Mouse (Mus musculus) midbrain, embryonic 11.5 days (tissue): Measurements from ENCODE around the gene Ankrd54. TPM values are rescaled to one million over a fixed set of nuclear protein-coding genes. Genes with fewer than 3 reads are reported as not detected.

Source experiments
- ATAC-seq: fragments of 200-750 bp; cut with Nextera tagmentation; 2 replicates; pipeline ENCODE4 v1.8.0; 2017; ENCODE audit warnings: moderate TSS enrichment, moderate library complexity; ENCODE audit not compliant: low FRiP score
- DNase-seq: peaks from one replicate; pipeline ENCODE4 v3.0.0; 2015; ENCODE audit warnings: low spot score; ENCODE audit errors: missing footprints
- H3K27ac ChIP-seq: fragments of 300-500 bp; sonication (generic); 2 replicates; pipeline ENCODE4 v1.5.1; 2014; ENCODE audit warnings: low read depth, low read length
- H3K27me3 ChIP-seq: fragments of 300-500 bp; sonication (generic); 2 replicates; pipeline ENCODE4 v1.6.1; 2014; ENCODE audit warnings: mild to moderate bottlenecking, low read length, moderate library complexity, mixed read lengths; ENCODE audit not compliant: control insufficient read depth, insufficient read depth
- H3K36me3 ChIP-seq: fragments of 300-500 bp; sonication (generic); 2 replicates; pipeline ENCODE4 v1.6.1; 2014; ENCODE audit warnings: mild to moderate bottlenecking, low read length, moderate library complexity, mixed read lengths; ENCODE audit not compliant: control insufficient read depth, insufficient read depth
- H3K4me1 ChIP-seq: fragments of 300-500 bp; sonication (generic); 2 replicates; pipeline ENCODE4 v1.6.1; 2014; ENCODE audit warnings: low read length; ENCODE audit not compliant: control insufficient read depth, insufficient read depth
- H3K4me2 ChIP-seq: fragments of 300-500 bp; sonication (generic); 2 replicates; pipeline ENCODE4 v1.6.1; 2014; ENCODE audit warnings: mild to moderate bottlenecking, moderate library complexity
- H3K4me3 ChIP-seq: fragments of 300-500 bp; sonication (generic); 2 replicates; pipeline ENCODE4 v1.5.1; 2014; ENCODE audit warnings: low read depth, low read length
- H3K9ac ChIP-seq: fragments of 300-500 bp; sonication (generic); 2 replicates; pipeline ENCODE4 v1.6.1; 2014; ENCODE audit warnings: low read length
- H3K9me3 ChIP-seq: fragments of 300-500 bp; sonication (generic); 2 replicates; pipeline ENCODE4 v1.6.1; 2016; ENCODE audit warnings: low read length; ENCODE audit not compliant: control insufficient read depth
- WGBS: fragments of 180-500 bp; shearing (Covaris S2); extraction: QIAGEN DNeasy Blood & Tissue Kit; methylation state at CpG from one replicate; pipeline ENCODE4 v1.1.7; 2014; 5-methylcytosine and 5-hydroxymethylcytosine counted together
- polyA plus RNA-seq: library from polyadenylated mRNA; unstranded; fragments of >200 nt; fragmentation: Nextera tagmentation; extraction: Ambion mirVana; gene quantifications from 2 replicates; pipeline ENCODE4 v1.2.1, GENCODE M21; 2014

The Ankrd54 gene
- polyA plus RNA-seq, 1 experiment from 2014 or later: 53.5 TPM

DNA sequence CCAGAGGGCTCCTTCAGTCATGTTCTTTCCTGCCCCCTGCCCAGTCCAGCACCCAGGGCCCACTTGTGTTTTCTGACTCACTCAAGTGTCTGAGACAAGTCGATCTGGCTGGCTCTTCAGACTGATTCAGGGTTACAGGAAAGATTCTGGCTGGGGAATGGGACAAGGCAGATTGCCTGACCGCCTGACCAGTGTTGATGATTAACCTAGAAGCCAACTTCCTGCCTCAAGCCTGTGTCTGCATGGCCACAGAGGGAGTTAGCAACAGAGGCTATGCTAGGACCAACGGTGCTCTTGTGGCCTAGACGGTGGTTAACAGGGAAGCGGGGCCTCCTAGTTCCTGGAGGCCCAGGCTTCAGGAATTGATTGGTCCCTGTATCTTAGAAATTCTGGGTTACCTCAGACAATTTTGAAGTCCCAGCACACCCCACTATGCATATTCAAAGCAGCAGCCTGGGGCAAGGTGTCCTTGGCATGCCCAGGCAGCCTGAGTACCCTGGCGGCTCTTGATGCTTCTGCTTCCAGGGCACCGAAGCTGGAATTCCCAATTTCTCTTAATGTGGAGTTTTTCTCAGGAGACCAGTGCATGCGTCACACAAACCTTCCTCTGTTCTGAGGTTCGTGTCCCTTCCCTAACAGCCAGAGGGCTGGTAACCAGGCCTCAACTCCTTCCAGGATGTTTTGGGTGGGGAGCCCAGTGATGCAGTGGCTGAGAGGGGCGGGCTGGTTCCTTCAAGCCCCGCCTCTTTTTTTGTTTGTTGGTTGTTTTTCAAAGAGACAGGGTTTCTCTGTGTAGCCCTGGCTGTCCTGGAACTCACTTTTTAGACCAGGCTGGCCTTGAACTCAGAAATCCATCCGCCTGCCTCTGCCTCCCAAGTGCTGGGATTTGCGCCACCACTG lies 11.0 kb downstream of the Ankrd54 start:
- Histone ChIP-seq H3K4me2 (no peak overlapping the region), H3K27me3 (no peaks in the 10 kb centered on the region), H3K9ac (no peak overlapping the region), H3K4me1 (no peaks in the 10 kb centered on the region), H3K9me3 (no peaks in the 10 kb centered on the region), H3K4me3 (no peak overlapping the region), H3K27ac (no peak overlapping the region), H3K36me3 (peaks cover 18% of the 10 kb centered on the region)
- ATAC-seq (no peak), DNase-seq (no peak)
- 82% methylated on average over 13 of the region's 13 CpGs for WGBS

- H3K4me2 ChIP-seq: no peak overlapping the region
- no peaks in the 10 kb centered on the region for H3K27me3 ChIP-seq
- H3K27ac ChIP-seq: no peak overlapping the region
- H3K9ac ChIP-seq: no peak overlapping the region
- H3K9me3 ChIP-seq: no peaks in the 10 kb centered on the region
- no peak overlapping the region for H3K4me3 ChIP-seq
- ATAC-seq (no peak), DNase-seq (no peak)
- H3K36me3 ChIP-seq: peaks cover 18% of the 10 kb centered on the region
- WGBS: 85% methylated on average over 2 of the region's 2 CpGs
- H3K4me1 ChIP-seq: no peaks in the 10 kb centered on the region
These were observed 11.7 kb downstream of the Ankrd54 start for GRCm38 (mm10) chr15:79050964-79051363.

DNA sequence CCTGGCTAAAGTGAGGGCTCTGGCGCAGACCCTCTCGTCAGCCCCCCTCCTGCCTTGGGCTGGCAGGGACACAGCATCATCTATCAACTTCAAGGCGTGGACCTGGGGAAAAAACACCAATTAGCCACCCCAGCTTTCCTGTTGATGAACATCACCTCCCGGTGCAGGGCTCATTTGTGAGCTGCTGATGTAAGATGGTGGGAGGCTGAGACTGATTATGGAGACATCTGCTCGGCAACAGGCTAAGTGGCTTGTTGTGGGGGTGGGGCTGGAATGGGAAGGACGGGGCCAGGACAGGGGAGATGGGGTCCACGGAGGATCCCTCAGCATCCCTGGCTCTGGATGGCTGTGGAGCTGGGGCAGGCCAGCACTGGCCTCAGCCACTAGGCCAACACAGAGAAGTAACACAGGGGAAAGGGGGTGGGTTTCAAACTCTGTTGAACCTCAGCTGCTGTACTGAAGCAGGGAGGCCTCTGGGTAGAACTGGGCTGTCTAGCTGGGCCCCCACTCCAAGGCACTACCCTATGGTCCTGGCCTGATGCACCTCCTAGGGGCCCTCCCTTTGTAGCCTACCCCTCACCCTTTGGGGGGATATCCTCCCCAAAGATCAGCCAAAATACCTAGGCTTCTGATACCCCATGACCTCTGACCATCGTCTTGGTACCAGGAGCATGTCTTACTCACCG lies 12.4 kb downstream of the Ankrd54 start:
- Histone ChIP-seq H3K9ac (no peak overlapping the region), H3K27ac (no peak overlapping the region), H3K27me3 (no peaks in the 10 kb centered on the region), H3K36me3 (peaks cover 13% of the 10 kb centered on the region), H3K9me3 (no peaks in the 10 kb centered on the region), H3K4me2 (no peak overlapping the region), H3K4me1 (no peaks in the 10 kb centered on the region), H3K4me3 (no peak overlapping the region)
- whole genome bisulfite sequencing: 66% methylated on average over 9 of the region's 9 CpGs
- DNase-seq (no peak), ATAC-seq (no peak)

GRCm38 (mm10) chr15:79048186-79048585 lies 14.5 kb downstream of the Ankrd54 start:
- 66% methylated on average over 4 of the region's 4 CpGs for WGBS
- DNase-seq (no peak), ATAC-seq (no peak)
- Histone ChIP-seq H3K9me3 (no peaks in the 10 kb centered on the region), H3K4me2 (no peak overlapping the region), H3K36me3 (no peaks in the 10 kb centered on the region), H3K27me3 (peaks cover 8% of the 10 kb centered on the region), H3K9ac (no peak overlapping the region), H3K4me3 (no peak overlapping the region), H3K27ac (no peak overlapping the region), H3K4me1 (no peaks in the 10 kb centered on the region)

GRCm38 (mm10) chr15:79044837-79045236 lies 17.9 kb downstream of the Ankrd54 start:
- Histone ChIP-seq H3K27ac (no peak overlapping the region), H3K36me3 (no peaks in the 10 kb centered on the region), H3K9ac (no peak overlapping the region), H3K4me2 (no peak overlapping the region), H3K4me3 (no peak overlapping the region), H3K27me3 (peaks cover 39% of the 10 kb centered on the region), H3K9me3 (no peaks in the 10 kb centered on the region), H3K4me1 (peaks cover 3% of the 10 kb centered on the region)
- peak; percentile 75 for ATAC-seq
- WGBS: 23% methylated on average over 4 of the region's 4 CpGs
- DNase-seq: peak; percentile 88

DNA sequence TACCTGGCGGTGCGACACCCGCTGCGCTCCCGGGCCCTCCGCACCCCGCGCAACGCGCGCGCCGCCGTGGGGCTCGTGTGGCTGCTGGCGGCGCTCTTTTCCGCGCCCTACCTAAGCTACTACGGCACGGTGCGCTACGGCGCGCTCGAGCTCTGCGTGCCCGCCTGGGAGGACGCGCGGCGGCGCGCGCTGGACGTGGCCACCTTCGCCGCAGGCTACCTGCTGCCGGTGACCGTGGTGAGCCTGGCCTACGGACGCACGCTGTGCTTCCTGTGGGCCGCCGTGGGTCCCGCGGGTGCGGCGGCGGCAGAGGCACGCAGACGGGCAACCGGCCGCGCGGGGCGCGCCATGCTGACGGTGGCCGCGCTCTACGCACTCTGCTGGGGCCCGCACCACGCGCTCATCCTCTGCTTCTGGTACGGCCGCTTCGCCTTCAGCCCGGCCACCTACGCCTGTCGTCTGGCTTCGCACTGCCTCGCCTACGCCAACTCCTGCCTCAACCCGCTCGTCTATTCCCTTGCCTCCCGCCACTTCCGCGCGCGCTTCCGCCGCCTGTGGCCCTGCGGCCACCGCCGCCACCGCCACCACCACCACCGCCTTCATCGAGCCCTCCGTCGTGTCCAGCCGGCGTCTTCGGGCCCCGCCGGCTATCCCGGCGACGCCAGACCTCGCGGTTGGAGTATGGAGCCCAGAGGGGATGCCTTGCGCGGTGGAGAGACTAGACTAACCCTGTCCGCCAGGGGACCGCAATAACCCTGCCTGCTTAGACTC lies 19.8 kb downstream of the Ankrd54 start:
- H3K27ac ChIP-seq: no peak overlapping the region
- no peaks in the 10 kb centered on the region for H3K9me3 ChIP-seq
- peak overlapping the region; percentile 71 for H3K4me2 ChIP-seq
- H3K36me3 ChIP-seq: no peaks in the 10 kb centered on the region
- H3K27me3 ChIP-seq: peaks cover 39% of the 10 kb centered on the region
- WGBS: under 1% methylated on average over 97 of the region's 105 CpGs
- 0 out of 2 replicates have a peak, but pooled peaks have one; percentile 4 for ATAC-seq
- H3K4me1 ChIP-seq: peaks cover 3% of the 10 kb centered on the region
- peak overlapping the region; percentile 41 for H3K4me3 ChIP-seq
- peak overlapping the region; percentile 36; the same call in 1 of the 2 replicates for H3K9ac ChIP-seq
- DNase-seq: peak; percentile 94

GRCm38 (mm10) chr15:79041585-79041984 lies 21.1 kb downstream of the Ankrd54 start, which contains the start of gene Galr3:
Galr3 (plus strand) TSS chr15:79041885.
- H3K9me3 ChIP-seq: no peaks in the 10 kb centered on the region
- H3K36me3 ChIP-seq: no peaks in the 10 kb centered on the region
- peak within 1 kb of the TSS; percentile 41 for H3K4me3 ChIP-seq
- WGBS: 76% methylated on average over 6 of the region's 6 CpGs
- H3K27ac ChIP-seq: no peak within 1 kb of the TSS
- peaks cover 39% of the 10 kb centered on the region for H3K27me3 ChIP-seq
- peak within 1 kb of the TSS; percentile 71 for H3K4me2 ChIP-seq
- DNase-seq: no peak
- H3K4me1 ChIP-seq: peaks cover 3% of the 10 kb centered on the region
- H3K9ac ChIP-seq: peak within 1 kb of the TSS; percentile 36; the same call in 1 of the 2 replicates
- ATAC-seq: no peak

DNA sequence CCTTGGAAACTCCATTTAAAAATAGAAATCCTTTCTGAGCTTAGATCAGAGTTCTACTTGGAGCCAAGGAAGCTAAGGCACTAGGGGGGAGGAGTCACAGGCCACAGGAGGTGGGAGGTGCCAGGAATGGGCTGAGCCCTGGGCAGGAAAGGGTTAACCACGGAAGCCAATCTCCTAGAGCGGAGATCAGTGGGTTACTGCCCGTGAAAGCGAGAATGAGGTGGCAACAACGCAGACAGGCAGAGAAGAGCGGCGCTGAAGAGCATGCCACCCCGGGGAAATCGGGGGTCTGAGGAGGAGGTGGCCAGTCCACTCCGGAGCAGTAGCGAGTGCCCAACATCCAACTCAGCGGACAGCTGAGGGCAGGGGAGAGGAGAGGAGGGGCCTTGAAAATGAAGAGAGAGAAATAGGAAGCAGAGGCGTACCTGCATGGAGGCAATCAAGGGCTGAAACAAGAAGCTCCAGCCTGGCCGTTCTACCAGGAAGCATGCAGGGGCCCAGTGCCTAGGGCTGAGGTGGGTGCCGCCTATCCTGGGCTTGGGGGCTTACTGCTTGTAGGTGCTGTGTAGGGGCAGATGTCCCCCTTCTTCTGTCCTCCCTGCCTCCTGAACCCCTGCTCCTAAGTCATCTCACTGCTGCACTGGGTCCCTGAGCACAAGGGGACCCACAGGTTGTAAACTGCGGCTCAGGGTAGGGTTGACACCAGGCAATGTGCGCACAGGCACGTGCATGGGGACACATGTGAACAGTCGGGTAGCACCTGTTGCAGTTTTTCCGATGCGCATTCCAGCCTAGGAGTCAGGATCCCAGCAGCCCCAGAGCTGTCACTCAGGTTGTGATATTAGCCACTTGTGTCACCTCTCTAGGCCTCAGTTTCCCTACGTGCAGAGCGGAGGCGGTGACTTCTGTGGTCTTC lies 21.9 kb downstream of the Ankrd54 start:
- DNase-seq (peak; percentile 90), ATAC-seq (no peak)
- 25% methylated on average over 24 of the region's 24 CpGs for WGBS
- no peaks in the 10 kb centered on the region for H3K9me3 ChIP-seq
- no peak overlapping the region for H3K27ac ChIP-seq
- peaks cover 3% of the 10 kb centered on the region for H3K4me1 ChIP-seq
- peaks cover 39% of the 10 kb centered on the region for H3K27me3 ChIP-seq
- peak overlapping the region; percentile 34; the same call in 1 of the 2 replicates for H3K4me2 ChIP-seq
- H3K9ac ChIP-seq: no peak overlapping the region
- H3K4me3 ChIP-seq: peak overlapping the region; percentile 13; the same call in 1 of the 2 replicates
- no peaks in the 10 kb centered on the region for H3K36me3 ChIP-seq
